Mouse (Mus musculus): ENCODE results near the gene Ccr5.
"Not testable (repeated sequence)": the region's sequence is repeated elsewhere in the genome, so short reads cannot be mapped to it uniquely, and the experiment has no call there.

The Ccr5 gene

DNA sequence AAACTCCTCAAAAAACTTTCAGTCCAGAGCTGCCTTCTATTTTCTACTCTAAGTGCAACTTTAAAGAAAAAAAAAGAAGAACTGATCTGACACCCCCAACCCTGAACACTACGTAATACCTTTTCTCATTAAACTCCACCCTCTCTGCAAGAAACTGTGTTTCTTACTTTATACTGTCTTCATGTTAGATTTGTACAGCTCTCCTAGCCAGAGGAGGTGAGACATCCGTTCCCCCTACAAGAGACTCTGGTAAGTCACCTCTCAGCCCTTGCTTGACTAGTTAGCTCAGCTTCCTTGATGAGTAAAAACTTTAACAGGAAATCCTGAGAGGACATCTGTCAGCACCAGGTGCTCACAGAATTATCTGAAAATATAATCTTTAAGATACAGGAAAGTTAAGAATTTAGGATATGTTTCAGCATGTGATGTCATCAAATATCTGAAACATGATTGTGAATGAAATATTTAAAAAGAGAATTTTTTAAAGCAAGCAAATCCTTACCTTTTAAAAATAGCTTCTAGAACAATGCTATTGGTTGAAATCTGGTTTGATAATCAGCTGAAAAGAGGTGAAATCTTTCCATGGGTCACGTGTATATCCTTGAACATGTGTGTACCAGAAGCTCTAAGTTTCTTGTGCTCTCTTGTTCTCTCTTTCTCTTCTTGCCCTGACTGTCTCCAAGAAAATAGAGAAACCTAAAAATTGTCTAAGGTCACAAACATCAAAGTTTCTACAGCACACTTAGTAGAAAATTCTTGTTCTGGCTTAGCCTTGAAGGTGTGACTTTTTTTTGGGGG, at the start of gene Ccr5:
Ccr5 (plus strand) TSS at position 157 of the 798 bp plus-strand sequence.
- in situ Hi-C loops (cut with MboI): no loop called here

DNA sequence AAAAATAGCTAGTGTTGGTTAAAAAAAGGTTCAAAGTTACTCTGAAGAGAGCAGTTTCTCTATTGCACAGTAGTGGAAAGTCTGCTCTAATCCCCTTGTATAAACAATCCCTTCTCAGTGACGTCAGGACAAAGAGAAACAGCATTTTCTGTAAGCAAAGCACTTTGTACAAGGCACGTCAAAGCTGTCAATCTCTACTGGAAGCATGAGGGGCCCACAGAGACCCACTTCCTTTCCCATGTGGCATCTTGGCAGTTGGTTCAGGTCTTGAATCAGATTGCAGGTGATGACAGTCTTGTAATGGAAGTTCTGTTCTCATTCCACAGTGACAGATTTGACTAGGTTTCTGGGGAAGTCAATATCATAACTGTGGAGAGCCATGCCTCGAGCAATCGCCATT, 41.5 kb upstream of the Ccr5 start:
- in situ Hi-C loops (cut with MboI): no loop called here

DNA sequence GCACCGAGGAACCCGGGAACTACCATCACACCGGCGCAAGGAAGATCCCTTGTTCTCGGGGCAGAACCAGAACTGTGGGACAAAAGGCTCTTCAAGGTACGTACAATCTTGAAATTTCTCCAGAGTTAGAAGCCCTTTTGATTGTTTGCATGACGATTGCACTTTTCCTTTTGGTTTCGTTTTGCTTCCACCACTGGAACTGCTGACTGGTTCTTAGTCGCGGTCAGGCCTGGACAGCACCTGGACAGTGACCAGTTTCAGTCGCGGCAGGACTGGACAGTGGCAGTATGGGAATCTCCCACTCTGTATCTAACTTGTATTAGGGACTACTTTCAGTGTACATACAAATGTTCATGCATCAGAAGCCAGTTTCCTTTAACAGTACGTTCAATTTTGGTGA, 40.9 kb upstream of the Ccr5 start:
- in situ Hi-C loops (cut with MboI): not testable (repeated sequence)

DNA sequence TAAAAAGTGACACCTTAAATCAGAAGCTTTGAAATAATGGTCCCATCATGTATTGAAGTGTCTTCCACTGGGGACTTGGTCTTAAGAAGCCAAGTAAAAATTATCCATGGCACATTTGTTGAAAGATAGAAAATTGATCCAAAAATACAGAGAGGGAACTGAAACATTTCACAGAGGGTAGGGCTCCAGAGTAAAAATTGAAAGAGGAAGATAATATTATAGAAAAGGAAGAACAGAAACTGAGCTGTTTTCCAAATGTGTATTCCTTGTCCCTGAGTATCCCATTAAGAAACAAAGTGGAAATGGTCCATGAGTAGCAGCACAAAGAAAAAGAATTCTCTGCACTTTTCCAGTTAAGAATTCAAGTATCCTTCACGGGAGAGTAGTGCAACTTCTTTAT, 30.9 kb upstream of the Ccr5 start:
- in situ Hi-C loops (cut with MboI): no loop called here

DNA sequence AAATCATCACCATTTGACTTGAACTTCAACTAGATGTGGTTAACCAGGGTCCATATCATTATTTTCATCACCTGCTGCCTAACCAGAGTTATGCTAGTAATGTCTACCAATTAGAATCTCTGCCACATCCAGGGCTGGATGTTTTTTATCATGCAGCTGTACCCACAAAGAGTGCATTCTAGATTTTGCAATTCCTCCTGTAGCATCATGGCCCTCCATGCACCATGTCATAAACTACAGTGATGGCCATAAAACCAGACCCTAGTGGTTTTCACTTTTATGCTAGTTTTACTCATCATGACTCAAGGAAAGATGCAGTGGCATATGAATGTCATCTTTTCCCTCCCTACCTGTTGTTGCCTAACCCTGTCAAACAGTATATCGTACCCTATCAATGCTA, 22.2 kb upstream of the Ccr5 start:
- in situ Hi-C loops (cut with MboI): no loop called here

DNA sequence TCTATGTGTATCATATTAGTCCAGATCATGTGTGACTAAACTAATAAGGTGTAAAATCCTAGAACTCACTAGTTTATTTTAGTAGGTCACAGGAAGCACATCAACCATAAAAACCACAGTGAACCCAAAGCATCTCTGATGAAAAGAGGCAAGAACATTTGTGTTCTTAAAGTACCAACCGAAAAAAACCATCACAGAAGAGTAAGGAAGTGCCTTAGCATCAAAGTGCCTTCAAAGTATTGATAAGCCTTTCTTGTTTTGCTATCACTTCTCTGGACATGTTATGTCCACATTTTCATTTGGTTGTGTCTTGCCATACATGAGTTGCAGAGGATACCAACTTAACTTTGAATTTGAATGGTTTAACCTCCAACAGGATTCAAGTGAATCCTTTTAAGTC, 21.0 kb upstream of the Ccr5 start:
- in situ Hi-C loops (cut with MboI): no loop called here

DNA sequence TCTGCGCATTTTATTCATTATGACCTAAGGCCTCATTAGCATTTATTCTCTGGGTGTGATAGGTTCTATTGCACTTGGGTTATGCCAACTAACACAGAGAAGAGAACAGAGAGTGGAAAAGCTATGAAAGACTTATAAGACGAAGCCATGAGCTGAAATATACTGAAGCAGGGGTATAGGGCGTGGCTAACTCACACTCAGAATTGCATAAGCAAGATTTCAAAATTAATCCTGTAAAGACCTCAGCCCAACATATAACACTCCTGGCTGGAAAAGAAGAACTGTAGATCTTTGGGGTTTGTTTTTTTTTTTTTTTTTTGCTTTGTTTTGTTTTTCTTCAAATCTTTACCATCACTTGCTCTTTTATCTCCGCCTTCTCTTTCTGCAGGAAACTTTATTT, 19.6 kb upstream of the Ccr5 start, which contains the start of gene Ccr2:
Ccr2 (plus strand) TSS at position 228 of the 400 bp plus-strand sequence.
- in situ Hi-C loops (cut with MboI): no loop called here

DNA sequence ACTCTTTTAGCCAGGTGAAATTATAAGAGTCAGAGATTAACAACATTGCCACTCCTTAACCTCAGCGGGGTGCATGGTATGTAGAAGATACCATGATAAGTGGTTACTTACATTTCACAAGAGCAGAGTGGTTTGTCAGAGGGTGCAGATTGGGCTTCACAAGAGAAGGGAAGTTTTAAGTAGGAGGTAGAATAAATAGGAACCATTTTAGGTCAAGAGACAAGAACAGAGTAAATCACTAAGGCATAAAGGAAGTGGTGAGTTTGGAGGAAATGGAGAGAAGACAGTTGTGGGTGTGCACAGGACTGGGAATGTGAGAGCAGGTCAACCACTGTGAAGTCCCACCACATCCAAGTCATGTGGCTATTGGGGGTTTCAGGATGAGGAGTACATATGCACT, 18.1 kb upstream of the Ccr5 start:
- in situ Hi-C loops (cut with MboI): no loop called here

DNA sequence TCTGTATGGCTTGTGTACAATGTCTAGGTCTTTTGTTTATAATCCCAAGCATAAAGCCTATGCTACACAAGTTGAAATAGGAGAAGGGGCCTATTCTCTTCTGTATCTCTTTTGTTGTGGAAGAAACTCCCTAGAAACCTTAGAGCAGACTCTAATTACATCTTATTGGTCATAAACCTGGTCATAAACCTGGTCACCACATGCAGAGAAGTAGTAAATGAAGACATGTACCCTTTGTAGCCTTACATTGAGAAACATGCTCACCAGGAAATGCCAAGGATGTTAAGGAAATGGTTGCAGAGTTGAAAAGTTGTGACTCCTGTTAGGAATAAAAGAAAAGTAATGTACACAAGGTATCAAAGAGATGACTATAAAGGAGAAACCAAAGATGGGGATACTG, 16.1 kb upstream of the Ccr5 start:
- in situ Hi-C loops (cut with MboI): no loop called here

DNA sequence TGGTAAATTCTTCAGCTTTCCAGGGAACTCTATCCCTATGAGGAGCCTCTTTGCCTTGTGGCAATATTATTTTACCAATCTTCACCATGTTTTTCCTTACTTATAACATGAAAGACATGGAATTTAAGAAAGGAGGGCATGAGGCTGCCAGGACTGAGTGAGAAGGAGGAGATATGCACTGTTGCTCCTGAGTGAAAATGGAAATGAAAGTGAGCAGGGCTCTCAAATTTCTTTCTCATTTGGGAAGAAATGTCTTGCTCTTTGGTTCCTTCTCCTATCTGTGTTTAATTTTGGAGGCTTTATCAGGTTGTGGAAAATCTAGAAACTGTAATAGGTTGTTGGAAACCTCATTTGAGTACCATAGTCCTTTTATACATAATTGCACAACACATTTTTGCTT, 14.1 kb upstream of the Ccr5 start:
- in situ Hi-C loops (cut with MboI): no loop called here

DNA sequence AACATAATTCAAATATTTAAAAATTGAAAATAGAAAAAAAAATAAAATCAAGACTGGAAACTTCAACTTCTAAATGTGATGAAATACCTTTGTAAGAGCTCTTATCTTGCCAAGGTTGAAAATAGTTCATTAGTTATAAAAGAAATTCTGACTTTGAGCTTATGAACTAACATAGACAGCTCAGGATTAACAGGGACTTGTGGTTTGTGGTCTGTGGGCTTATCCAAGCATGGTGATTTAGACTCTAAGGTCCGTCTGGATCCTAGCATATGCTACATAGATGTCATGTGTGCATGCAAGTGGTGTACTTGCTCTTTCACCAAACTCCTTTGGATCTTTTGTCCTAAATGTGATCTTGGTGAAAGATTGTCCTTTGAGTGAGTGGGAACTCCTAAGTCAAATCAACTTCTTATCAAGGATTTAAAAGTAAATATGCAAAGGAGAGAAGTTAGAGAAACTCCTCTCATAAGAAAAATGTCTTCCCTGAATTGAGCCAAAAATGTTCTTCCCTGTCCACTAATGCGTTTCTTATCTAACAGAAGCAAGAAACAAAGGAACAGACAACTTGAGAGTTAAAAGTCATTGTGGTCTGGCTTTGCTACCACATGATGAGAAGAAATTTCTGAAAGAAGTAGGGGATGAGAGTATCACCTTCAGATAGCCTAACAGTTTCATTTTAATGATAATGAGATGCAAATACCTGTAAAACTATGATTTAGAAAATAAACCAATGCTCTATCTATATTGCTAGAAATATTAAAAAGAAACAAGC, 12.8 kb upstream of the Ccr5 start:
- in situ Hi-C loops (cut with MboI): no loop called here

DNA sequence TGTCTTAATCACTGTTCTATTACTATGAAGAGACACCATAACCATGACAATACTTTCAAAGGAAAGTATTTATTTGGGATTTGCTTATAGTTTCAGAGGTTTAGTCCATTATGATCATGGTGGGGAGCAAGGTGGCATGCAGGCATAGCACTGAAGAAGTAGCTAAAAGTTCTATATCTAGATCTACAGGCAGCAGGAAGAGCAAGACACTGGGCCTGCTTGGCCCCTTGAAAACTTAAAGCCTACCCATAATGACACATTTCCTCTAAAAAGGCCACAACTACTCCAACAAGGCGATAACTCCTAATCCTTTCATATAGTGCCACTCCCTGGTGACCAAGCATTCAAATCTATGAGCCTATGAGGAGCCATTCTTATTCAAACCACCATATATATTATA, 9.3 kb upstream of the Ccr5 start:
- in situ Hi-C loops (cut with MboI): no loop called here

DNA sequence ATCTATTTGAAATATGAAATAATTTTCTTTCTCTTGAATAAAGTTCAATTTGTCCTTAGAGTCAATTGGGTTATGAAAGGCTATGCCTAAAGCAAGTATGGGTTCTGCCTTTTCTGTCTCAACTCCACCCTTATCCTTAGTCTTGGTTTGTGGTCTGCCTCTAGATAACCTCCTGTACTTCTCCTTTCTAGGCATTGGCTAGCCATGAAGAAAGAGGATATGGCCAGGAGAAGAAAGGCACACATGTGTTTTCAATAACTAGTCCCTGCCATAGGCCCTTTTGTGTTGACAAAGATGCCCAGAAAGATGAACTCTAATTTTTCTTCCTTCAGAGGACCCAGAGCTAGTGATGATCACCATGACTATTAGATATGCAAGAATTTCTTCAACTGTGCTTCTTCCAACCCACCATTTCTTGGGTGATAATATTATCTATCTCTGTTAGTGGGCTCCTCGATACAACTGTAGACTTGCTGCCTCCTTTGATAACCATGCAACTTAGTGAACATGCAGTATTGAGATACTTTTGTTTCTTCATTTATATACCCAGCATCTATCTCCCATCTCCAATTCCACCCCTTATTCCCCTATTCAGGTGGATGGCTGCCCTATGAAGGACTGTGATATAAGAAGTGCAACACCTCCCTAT, 8.6 kb upstream of the Ccr5 start:
- in situ Hi-C loops (cut with MboI): no loop called here

DNA sequence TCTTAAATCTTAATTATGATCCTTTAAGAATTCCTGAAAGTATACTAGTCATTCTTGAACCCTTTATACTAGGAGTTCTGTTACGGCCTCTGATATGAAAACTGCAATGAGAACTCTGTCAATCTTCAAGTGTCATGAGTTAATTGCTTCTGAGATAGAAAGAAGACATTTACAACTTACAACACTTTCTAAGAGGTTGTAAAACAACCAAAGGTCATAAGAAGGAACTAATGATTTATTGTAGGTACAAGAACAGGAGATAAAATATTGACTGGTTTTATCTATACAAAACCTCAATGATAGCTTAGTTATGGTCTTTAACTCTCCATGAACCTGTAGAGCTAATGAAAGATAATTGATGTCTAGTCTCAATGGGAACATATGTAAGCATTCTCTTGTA, 7.6 kb upstream of the Ccr5 start:
- in situ Hi-C loops (cut with MboI): no loop called here

DNA sequence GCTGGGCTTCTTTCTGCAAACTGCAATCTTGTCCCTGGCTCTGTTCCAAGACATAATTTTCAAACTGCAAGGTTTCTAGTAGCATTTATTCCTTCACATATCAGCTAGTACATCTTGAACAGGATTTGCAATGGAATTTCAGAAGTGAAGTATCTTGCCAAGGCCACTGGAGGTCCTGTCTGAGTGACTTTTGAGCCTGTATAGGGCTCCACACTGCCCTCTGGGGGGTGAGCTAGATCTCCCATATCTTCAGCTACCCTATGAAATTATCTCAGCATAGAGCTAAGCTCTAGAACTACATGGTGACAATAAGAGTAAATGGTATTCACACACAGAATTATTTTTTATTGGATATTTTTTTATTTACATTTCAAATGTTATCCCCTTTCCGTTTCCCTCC, 2.9 kb upstream of the Ccr5 start:
- in situ Hi-C loops (cut with MboI): no loop called here

DNA sequence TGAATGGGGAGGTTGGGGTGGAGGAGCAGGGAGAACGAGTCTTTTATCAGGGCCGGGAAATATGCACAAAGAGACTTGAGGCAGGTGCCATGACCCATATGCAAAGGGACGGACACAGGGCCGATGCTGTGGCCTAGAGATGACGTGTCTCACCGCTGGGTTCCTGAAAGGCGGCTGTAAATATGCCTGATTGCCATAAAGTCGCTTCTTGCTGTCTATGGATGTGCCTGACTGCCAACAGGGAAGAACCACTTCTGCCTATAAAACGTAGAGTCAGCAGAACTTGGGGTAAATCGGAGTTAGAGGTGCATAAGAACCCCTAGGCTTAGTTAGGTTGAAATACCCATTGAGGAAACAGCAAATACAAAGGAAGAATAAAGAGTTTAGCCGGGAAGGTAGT, 4.2 kb downstream of the Ccr5 start:
- in situ Hi-C loops (cut with MboI): no loop called here

DNA sequence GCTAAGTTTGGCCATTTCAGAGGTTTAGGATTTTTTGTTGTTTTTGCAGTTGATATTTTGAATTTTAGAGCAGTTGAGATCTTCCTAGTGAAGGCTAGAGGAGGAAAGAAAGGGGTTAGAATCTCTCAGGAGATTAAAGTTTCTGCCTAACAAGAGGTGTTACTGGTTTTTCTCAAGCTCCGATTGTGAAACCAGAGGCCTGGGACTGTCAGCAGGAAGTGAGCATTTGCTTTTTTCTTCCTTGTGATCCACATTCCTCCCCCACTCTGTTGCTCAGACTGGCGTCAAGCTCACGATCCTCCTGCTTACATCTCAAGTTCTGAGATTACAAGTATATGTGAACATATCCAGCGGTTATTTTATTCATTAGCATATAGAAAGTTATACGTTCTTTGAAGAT, 5.0 kb downstream of the Ccr5 start:
- in situ Hi-C loops (cut with MboI): no loop called here

DNA sequence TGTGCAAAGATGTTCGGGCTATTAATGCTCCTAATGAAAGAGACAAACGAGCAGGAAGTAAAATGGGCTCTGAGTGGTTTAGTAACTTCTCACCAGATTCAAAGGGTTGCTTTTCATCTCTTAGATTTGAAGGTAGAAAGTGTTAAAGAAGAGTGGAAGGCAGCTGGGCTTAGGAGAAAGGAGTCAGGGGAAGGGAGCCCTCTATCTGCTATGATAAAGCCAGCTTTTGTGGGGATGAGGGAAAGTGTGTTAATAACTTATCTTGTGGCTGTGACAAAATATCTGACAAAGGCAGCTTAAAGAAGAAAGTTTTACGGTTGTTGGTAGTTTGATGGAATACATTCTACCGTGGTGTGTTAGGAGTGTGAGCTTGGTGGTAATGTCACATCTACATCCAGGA, 6.1 kb downstream of the Ccr5 start:
- in situ Hi-C loops (cut with MboI): no loop called here

DNA sequence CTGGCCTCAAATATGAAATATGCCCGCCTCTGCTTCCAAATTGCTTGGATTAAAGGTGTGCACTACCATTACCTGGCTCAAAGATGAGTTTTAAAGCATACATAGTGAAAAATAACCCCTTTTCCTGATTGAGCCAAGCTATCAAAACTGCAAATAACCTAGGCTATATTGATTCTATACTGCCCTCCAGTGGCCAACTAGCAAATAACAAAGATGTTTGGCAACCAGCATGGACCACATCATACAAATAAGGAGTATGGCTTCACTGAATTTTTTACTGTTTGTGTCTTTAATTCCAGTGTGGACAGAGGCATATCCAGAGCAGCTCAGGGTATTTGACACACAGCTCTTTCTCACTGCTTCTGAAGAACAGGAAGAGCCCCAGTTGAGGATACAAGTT, 7.0 kb downstream of the Ccr5 start:
- in situ Hi-C loops (cut with MboI): no loop called here

DNA sequence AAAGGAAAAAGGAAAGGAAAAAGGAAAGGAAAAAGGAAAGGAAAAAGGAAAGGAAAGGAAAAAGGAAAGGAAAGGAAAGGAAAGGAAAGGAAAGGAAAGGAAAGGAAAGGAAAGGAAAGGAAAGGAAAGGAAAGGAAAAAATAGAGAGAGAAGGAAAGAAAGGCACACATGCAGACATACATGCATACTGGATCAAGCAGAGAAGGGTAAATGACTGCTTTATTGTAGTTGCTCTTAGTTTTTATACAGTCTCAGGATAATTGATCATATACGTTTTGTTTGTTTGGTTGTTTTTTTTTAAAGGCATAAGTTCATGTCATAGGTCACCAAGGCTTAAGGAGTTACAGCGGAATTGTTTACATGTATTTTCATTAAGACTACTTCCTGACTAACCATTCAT, 11.6 kb downstream of the Ccr5 start:
- in situ Hi-C loops (cut with MboI): not testable (repeated sequence)

DNA sequence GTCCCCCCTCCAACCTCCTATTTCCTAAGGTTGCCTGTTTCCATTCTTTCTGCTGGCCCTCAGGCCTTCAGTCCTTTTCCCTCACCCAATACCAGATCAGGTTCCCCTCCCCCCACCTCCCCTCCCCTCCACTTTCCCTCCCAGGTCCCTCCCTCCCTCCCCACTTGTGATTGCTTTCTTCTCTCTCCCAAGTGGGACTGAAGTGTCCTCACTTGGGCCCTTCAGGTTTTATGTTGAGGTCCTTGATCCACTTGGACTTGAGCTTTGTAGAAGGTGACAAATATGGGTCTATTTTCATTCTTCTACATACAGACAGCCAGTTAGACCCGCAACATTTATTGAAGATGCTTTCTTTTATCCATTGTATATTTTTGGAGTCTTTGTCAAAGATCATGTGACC, 13.6 kb downstream of the Ccr5 start:
- in situ Hi-C loops (cut with MboI): not testable (repeated sequence)

DNA sequence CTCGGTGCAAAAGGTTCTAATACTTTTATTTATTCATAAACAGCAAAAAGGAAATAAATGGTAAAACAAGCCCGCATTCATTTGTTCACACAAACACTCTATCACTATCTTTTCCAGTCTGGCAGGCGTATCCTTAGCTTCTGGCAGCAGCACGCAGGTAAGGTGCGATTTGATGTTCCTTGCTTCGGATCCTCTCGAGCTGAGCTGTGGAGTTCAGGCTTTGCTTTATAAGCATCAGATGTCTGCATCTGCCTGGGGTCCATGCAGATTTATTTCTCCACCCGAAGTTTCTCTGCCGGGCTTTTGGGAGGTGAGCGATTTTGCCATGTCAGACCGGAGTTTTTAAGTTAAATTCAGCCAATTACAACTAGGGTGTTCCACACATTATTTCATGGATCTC, 16.3 kb downstream of the Ccr5 start:
- in situ Hi-C loops (cut with MboI): no loop called here
